Mouse (Mus musculus) right cerebral cortex, postnatal 10 days (tissue): Measurements from ENCODE around the gene Hist1h2ap.
"Not testable (repeated sequence)": the region's sequence is repeated elsewhere in the genome, so short reads cannot be mapped to it uniquely, and the experiment has no call there.

Source experiments
- DNase-seq, 2 experiments: peaks; one replicate each; pipeline ENCODE4 v3.0.0; 2021; ENCODE audit warnings: low spot score in 2 of 2

The Hist1h2ap gene

GRCm38 (mm10) chr13:21833461-21833860, at the start of gene Hist1h2ap, which contains the start of gene Hist1h2br:
Gene Hist1h2ap (minus strand): TSS chr13:21833507.
Gene Hist1h2br (plus strand): TSS chr13:21833743.
- DNase-seq, result not testable (repeated sequence)

- DNase-seq, result peak; percentile 42 to 63
Measured at GRCm38 (mm10) chr13:21882760-21883405, 49.6 kb upstream of the Hist1h2ap start.

- peak; percentile 33 to 50 for DNase-seq
Measured at GRCm38 (mm10) chr13:21881878-21882669, 48.8 kb upstream of the Hist1h2ap start.

GRCm38 (mm10) chr13:21880735-21881134, 47.4 kb upstream of the Hist1h2ap start:
- no peak for DNase-seq

GRCm38 (mm10) chr13:21865503-21865902, 32.2 kb upstream of the Hist1h2ap start:
- DNase-seq, result not testable (repeated sequence)

GRCm38 (mm10) chr13:21861608-21862007, 28.3 kb upstream of the Hist1h2ap start:
- DNase-seq, result no peak

GRCm38 (mm10) chr13:21855698-21856162, 22.4 kb upstream of the Hist1h2ap start:
- peak; percentile 48 to 70 for DNase-seq

- DNase-seq, result peak; percentile 73 to 85
Measured at GRCm38 (mm10) chr13:21855146-21855545, 21.8 kb upstream of the Hist1h2ap start.

GRCm38 (mm10) chr13:21852215-21852945, 19.1 kb upstream of the Hist1h2ap start:
- no peak for DNase-seq

- DNase-seq, result not testable (repeated sequence)
Measured at GRCm38 (mm10) chr13:21850696-21851095, 17.4 kb upstream of the Hist1h2ap start.

GRCm38 (mm10) chr13:21847883-21848282, 14.6 kb upstream of the Hist1h2ap start:
- DNase-seq, result peak in 1 of 2 experiments; percentile 26

GRCm38 (mm10) chr13:21846356-21846755, 13.0 kb upstream of the Hist1h2ap start:
- not testable (repeated sequence) for DNase-seq

GRCm38 (mm10) chr13:21840508-21840907, 7.2 kb upstream of the Hist1h2ap start:
- not testable (repeated sequence) for DNase-seq

- peak; percentile 24 to 45 for DNase-seq
Measured at GRCm38 (mm10) chr13:21831418-21832394, 1.6 kb downstream of the Hist1h2ap start, which contains the start of gene Hist1h4n. Gene Hist1h4n (minus strand): TSS chr13:21832196.

- DNase-seq, result no peak
Measured at GRCm38 (mm10) chr13:21830344-21830743, 3.0 kb downstream of the Hist1h2ap start.

GRCm38 (mm10) chr13:21828511-21828910, 4.8 kb downstream of the Hist1h2ap start:
- no peak for DNase-seq

- DNase-seq, result not testable (repeated sequence)
Measured at GRCm38 (mm10) chr13:21820082-21820890, 13.0 kb downstream of the Hist1h2ap start.

- DNase-seq, result not testable (repeated sequence)
Measured at GRCm38 (mm10) chr13:21812092-21812491, 21.2 kb downstream of the Hist1h2ap start.

GRCm38 (mm10) chr13:21811539-21811938, 21.8 kb downstream of the Hist1h2ap start, which contains the start of gene Hist1h4m:
Gene Hist1h4m (plus strand): TSS chr13:21811746.
- peak in 1 of 2 experiments; percentile 39 for DNase-seq

- DNase-seq, result not testable (repeated sequence)
Measured at GRCm38 (mm10) chr13:21811074-21811473, 22.2 kb downstream of the Hist1h2ap start.
